Mouse (Mus musculus): ENCODE data around the gene Stard5.

Gene Stard5

DNA sequence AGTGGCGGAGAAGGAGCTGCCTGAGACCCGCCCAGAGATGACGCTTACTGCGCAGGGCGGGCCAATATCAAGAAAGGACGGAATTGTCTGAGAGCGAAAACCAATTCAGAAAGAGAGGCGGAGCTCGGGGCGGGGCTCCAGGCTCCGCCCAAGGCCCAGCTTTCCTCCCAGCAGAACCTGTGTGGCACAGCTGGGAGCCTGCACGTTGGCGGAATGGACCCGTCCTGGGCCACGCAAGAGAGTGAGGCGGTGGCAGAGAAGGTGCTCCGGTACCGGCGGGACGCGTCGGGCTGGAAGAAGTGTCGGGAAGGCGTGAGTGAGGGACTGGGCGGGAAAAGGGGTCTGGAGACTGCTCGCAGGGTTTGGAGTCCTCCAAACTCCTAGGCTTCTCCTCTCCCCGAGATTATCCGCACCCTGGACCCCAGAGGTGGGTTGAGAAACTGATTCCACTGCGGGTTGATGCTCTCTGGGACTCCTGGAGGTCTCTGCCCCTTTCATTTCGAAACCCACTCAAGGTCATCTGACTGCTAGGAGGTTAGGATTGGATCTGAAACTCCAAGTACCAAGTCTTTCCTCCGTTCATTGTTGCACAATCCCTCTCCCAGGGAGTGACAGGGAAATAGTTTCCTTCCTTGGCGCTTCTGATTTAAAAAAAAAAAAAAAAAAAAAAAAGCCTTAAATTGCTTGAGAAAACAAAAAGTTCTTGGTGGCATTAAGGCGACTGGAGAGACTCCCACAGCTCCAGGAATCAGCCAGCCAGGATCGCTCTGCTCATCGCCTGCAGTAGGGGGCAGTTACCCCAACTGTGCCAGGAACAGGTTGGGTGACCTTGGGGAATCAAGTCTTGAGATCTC lies at the start of gene Stard5:
Gene Stard5, plus strand, starts transcription at position 132 of the 854 bp plus-strand sequence.
- Histone ChIP-seq H3K36me3 (ENCODE audit: control insufficient read depth, insufficient read depth, low read length, poor library complexity, severe bottlenecking) (0 out of 2 replicates have a peak, but pooled peaks cover 5% of the 10 kb centered on the region), H3K27me3 (ENCODE audit: control insufficient read depth, insufficient read depth, low read length, poor library complexity, severe bottlenecking) (no peaks in the 10 kb centered on the region)
- peak; percentile 91 for DNase-seq (ENCODE audit: low read depth, low spot score)

DNA sequence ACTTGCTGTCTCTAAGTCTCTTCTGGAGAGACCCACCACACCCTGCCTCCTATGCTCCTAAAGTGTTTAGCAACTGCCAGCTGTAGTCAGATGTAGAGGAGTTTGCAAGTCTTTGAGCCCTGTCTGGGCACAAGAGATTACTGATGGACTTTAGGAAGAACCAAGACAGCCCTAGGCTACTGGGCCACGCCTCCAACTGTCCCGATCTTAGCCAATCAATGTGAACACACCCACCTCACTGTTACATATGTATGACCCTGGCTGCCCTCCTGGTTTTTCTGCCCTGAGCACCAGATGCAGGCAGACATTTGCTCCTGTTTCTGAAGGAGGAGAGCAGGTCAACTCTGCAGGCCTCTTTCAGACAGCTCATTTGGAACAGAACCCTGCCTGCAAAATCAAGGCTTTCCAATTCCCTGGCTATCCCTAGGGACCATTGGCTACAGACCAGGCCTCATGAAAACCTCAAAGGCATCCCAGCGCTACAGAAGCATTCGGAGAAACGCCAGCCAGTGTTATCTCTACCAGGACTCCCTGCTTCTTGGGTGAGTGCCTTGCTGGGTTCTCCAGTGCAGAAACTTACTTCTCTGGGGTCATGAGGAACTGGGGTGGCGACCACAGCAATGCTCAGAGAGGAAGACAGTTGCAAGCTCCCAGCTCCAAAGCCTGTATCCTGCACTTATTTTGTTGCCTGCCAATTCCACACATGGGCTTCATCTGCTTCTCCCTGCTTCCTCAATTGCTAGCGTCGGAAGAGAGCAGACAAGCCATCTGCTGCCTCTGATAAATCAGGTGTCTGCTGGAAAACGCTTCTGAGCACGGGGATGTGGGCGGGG lies 46.9 kb upstream of the Stard5 start, which contains the start of gene Tmc3:
Gene Tmc3, plus strand, starts transcription at position 289 of the 833 bp plus-strand sequence.
- no peaks in the 10 kb centered on the region for H3K36me3 ChIP-seq (ENCODE audit: control insufficient read depth, insufficient read depth, low read length, poor library complexity, severe bottlenecking)

DNA sequence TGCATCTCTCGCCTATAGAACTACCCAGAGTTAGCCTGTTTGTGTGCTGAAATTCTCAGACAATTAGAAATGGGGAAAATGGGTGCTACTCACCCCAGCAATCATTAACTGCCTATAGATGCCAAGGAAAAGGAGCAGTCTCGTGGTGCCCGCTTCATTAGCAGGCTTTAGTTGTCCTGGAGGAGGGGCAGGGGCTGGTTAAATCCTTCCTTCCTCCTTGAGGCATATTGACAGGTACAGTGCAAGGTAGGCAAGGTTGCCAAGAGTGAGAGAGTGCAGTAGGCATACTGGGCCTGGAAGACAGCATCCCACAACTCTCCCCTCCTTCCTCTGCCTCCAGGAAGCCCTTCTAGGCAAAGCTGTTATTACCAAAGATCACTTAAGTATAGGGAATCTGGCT lies 37.7 kb upstream of the Stard5 start:
- no peak for DNase-seq (ENCODE audit: low read depth, low spot score)

More for the DNA sequence above, 46.9 kb upstream of the Stard5 start, which contains the start of gene Tmc3:
- H3K27me3 ChIP-seq (ENCODE audit: control insufficient read depth, insufficient read depth, low read length, poor library complexity, severe bottlenecking), result no peaks in the 10 kb centered on the region
- DNase-seq (ENCODE audit: low read depth, low spot score), result no peak

DNA sequence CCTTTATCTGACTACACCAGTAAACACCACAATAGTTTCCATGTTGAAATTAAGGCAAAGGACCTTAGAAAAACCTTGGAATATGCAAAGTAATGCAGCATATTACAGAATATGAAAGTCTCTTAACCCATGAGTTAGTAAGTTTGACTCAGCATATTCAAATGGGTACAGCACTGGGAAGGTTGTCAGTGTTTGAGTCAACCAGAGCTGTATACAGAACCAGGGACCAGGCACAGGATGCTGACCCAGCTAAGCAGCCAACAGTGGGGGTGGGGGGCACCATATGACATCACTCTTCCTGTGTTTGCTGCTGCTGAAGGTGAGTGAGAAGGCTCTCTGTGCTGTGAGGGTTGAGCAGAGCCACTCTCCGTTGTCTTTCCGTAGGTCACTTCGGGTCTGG lies 34.7 kb upstream of the Stard5 start:
- H3K27me3 ChIP-seq (ENCODE audit: control insufficient read depth, insufficient read depth, low read length, poor library complexity, severe bottlenecking), result no peaks in the 10 kb centered on the region
- no peak for DNase-seq (ENCODE audit: low read depth, low spot score)
- no peaks in the 10 kb centered on the region for H3K36me3 ChIP-seq (ENCODE audit: control insufficient read depth, insufficient read depth, low read length, poor library complexity, severe bottlenecking)

More for the DNA sequence above, 37.7 kb upstream of the Stard5 start:
- no peaks in the 10 kb centered on the region for H3K36me3 ChIP-seq (ENCODE audit: control insufficient read depth, insufficient read depth, low read length, poor library complexity, severe bottlenecking)
- H3K27me3 ChIP-seq (ENCODE audit: control insufficient read depth, insufficient read depth, low read length, poor library complexity, severe bottlenecking), result no peaks in the 10 kb centered on the region

DNA sequence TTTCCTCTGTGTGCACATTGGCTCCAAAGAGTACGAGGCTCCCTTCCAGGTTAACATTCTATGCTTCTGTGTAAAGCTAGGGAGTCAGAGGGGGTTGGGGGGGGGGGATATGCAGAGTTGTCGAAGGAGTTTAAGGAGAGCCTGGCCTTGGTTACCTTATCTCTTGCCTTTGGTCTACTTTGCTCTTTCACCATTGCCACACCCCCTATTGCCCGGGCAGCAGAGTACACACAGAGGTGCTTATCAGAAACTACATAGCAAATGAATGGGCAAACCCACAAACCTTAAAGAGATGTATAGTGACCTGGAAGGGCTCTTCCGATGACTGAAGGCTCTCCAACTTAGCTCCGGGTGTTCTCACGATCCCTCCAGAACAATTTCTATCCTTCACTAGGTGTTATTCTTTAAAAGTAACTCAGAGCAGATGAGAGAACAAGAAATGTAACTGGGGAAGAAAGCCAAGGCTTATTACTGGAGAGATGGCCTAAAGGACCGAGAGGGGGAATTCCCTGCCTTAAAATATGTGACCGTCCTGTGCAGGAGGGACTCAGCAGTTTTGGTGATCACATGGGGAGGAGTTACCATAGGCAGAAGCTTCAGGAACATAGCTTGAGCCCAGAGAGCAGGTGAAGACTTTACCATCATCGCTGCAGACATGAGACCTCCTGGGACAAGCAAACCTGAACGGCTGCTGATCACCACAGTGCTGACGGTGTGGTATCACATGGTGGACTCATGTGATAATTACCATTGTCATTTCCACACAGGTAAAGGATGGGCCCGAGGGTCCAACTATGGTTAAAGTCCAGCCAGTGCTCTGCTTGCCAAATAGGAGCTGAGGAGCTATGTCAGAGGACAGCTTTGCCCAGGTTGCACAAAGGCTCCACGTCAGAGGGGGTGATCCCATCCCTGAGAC lies 32.5 kb upstream of the Stard5 start:
- H3K27me3 ChIP-seq (ENCODE audit: control insufficient read depth, insufficient read depth, low read length, poor library complexity, severe bottlenecking), result no peaks in the 10 kb centered on the region
- H3K36me3 ChIP-seq (ENCODE audit: control insufficient read depth, insufficient read depth, low read length, poor library complexity, severe bottlenecking), result no peaks in the 10 kb centered on the region
- DNase-seq (ENCODE audit: low read depth, low spot score), result no peak

DNA sequence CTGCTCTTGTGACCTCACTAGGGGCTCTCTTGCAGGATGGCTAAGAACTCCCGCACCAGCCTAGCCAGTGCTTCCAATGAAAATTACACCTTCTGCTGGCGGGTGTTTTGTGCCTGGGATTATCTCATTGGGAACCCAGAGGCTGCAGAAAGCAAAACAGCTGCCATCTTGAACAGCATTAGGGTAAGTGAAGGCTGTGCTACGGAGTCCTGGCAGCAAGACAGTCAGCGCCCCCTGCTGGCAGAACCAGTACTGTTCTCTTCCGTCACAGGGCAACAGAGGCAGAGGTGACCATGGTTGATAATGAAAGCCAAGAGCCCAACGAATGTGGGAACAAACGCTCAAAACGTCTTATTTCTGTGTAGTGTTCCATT lies 31.9 kb upstream of the Stard5 start:
- Histone ChIP-seq H3K36me3 (ENCODE audit: control insufficient read depth, insufficient read depth, low read length, poor library complexity, severe bottlenecking) (no peaks in the 10 kb centered on the region), H3K27me3 (ENCODE audit: control insufficient read depth, insufficient read depth, low read length, poor library complexity, severe bottlenecking) (no peaks in the 10 kb centered on the region)
- DNase-seq (ENCODE audit: low read depth, low spot score), result peak; percentile 70

DNA sequence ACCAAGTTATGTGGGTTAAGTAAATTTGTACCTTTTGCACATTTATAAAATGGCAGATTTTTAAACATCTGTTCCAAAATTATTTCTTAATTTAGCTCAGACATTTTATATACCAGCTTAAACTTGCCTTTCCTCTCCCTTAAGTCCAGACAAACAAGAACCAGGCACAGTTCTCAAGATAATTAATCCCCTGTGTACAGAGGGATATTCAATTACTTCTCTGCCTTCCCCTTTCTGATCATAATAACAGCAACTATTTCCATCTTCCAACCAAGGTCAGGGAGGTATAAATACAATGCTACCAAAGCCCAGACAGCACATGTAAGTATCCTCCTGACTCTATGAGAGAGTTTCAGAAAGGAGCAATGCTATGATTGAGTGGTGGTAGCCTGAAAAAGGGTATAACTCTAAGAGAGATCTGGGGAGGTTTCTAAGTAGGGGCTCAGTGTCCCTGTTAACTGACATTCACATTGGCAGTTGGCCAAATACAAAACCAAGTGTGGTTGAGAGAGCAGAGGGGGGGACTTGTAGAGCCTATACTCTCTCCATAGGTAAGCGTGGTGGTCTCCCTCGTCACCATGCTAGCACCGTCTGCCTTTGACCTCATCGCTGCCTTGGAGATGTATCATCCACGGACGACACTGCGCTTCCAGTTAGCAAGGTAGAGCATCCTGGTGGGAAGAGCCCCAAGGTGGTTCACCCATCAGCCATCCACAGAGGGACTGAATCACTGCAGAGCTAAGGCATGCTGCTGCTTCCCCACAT lies 27.4 kb upstream of the Stard5 start:
- Histone ChIP-seq H3K36me3 (ENCODE audit: control insufficient read depth, insufficient read depth, low read length, poor library complexity, severe bottlenecking) (no peaks in the 10 kb centered on the region), H3K27me3 (ENCODE audit: control insufficient read depth, insufficient read depth, low read length, poor library complexity, severe bottlenecking) (no peaks in the 10 kb centered on the region)
- DNase-seq (ENCODE audit: low read depth, low spot score), result no peak

DNA sequence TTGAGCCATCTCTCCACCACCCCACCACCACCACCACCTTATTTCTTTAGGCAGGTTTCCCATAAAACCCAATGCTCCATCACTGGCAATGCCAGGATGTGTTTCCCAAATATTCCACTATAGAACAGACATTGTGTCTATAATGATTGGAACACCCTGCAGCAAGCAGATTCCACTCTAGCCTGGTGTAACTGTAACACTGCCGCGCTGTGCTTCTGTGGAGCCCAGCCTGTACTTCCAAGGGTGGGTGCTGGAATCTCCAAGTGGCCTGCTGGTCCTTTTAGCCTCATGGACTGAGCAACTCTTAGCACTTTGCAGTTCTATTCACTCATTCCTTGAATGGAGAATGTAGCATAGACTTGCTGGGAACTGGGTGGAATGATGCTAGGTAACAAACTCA lies 25.0 kb upstream of the Stard5 start:
- no peak for DNase-seq (ENCODE audit: low read depth, low spot score)
- Histone ChIP-seq H3K27me3 (ENCODE audit: control insufficient read depth, insufficient read depth, low read length, poor library complexity, severe bottlenecking) (no peaks in the 10 kb centered on the region), H3K36me3 (ENCODE audit: control insufficient read depth, insufficient read depth, low read length, poor library complexity, severe bottlenecking) (no peaks in the 10 kb centered on the region)

DNA sequence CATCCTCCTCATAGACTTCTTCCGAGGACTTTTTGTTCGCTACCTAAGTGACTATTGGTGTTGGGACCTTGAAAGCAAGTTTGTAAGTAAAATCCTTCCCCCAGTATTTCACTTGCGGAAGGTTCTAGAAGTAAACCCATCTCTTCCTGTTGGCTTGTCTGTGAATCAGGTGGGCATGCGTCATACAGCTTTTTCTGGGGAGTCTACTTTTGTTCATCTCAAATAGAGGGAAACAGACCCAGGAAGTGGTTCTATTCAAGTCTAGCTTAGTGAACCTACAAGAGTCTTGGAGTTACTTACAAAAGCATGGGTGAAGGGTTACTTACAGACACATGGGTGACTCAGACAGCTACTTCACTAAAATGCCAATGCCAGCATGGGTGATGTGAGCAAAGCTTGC lies 21.9 kb upstream of the Stard5 start:
- no peaks in the 10 kb centered on the region for H3K36me3 ChIP-seq (ENCODE audit: control insufficient read depth, insufficient read depth, low read length, poor library complexity, severe bottlenecking)
- H3K27me3 ChIP-seq (ENCODE audit: control insufficient read depth, insufficient read depth, low read length, poor library complexity, severe bottlenecking), result no peaks in the 10 kb centered on the region
- no peak for DNase-seq (ENCODE audit: low read depth, low spot score)

DNA sequence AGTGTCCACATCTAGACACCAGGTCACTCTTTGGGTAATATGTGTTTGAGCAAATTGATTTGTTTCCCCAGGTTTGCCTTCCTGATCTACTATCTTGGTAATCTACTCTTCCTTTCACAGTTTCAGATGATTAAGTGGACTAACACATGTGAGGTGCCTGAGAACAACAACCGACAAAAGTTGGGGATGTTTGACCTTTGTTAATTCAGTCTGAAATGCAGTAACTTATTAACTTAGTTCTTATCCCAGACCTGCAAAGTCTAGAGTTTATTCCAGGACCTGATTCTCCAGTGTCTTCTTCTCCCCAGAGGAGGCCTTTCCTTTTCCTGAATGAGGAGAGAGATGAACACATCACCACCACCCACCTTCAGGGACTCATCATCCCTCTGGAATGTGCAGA lies 19.9 kb upstream of the Stard5 start:
- no peaks in the 10 kb centered on the region for H3K36me3 ChIP-seq (ENCODE audit: control insufficient read depth, insufficient read depth, low read length, poor library complexity, severe bottlenecking)
- H3K27me3 ChIP-seq (ENCODE audit: control insufficient read depth, insufficient read depth, low read length, poor library complexity, severe bottlenecking), result no peaks in the 10 kb centered on the region
- DNase-seq (ENCODE audit: low read depth, low spot score), result no peak

DNA sequence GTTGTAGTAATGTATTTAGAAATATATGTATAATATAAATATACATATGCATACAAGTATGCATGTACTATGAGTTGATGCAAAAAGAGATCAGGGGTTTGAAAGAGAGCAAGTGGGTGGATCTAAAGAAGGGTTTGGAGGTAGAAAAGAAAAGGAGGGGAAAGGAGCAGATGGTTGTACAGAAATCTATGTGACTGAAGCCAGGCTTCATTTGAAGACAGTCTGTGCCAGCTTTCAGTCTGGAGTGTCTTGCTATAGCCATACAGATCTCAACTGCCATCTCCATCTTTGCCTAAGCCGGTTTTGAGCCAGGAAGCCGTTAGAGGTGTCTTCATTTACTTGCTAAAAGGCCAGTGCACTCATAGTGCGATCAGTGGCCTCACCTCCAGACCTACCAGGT lies 16.5 kb upstream of the Stard5 start:
- DNase-seq (ENCODE audit: low read depth, low spot score), result no peak
- Histone ChIP-seq H3K27me3 (ENCODE audit: control insufficient read depth, insufficient read depth, low read length, poor library complexity, severe bottlenecking) (no peaks in the 10 kb centered on the region), H3K36me3 (ENCODE audit: control insufficient read depth, insufficient read depth, low read length, poor library complexity, severe bottlenecking) (no peaks in the 10 kb centered on the region)

DNA sequence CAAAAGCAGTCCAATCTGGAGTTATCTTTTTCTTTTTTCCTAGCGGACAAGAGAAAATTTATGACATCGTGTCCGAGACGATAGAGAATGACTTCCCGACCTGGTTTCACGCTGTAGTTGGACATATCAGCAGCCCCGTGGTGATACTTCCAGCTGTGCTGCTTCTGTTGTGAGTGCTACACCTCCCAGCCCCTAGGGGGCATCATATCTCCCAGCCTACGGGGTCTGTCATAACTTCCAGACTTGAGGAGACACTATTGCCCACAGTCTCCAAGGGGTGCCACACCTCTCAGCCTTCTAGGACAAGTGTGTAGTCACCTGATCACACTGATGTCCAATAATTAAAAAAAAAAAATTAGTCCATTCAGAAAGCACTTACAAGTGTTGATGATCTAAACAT lies 15.9 kb upstream of the Stard5 start:
- no peaks in the 10 kb centered on the region for H3K27me3 ChIP-seq (ENCODE audit: control insufficient read depth, insufficient read depth, low read length, poor library complexity, severe bottlenecking)
- DNase-seq (ENCODE audit: low read depth, low spot score), result peak; percentile 42
- no peaks in the 10 kb centered on the region for H3K36me3 ChIP-seq (ENCODE audit: control insufficient read depth, insufficient read depth, low read length, poor library complexity, severe bottlenecking)

DNA sequence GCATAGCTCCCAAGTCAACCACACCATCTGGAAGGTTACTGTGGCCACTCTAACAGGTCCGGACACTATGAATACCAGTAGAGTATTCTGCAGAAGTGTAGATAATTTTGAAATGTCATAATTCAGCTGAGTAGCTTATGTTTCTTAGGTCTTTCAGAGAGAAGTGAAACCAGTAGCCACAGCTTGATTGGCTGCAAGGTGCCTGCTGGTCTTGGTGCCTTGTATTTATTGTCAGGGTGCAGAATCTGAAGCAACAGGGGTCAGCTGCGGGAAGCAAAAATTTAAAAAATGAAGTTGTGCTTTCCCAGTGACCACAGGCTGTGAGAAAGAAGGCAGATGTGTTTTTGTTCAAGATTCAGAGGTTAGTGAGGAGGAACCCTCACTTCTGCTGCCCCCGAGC lies 15.5 kb upstream of the Stard5 start:
- DNase-seq (ENCODE audit: low read depth, low spot score), result peak; percentile 51
- Histone ChIP-seq H3K27me3 (ENCODE audit: control insufficient read depth, insufficient read depth, low read length, poor library complexity, severe bottlenecking) (no peaks in the 10 kb centered on the region), H3K36me3 (ENCODE audit: control insufficient read depth, insufficient read depth, low read length, poor library complexity, severe bottlenecking) (no peaks in the 10 kb centered on the region)

DNA sequence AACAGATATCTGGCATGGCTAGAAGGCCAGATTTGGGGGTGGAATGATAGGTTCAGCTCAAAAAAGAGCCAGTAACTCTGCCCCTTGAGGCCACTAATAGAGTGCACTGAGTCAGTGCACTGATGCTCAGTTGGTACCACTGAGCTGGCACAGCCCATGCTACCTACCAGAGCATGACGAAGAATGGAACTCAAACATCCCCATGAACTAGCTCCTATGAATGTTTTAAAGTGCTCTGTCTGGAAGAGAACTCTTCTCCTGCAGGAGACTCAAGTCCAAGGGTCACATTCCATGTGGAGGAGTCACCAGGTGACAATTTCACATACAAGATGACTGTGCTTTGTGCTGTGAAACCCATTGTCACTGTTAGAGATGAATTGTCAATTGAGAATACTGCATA lies 13.1 kb upstream of the Stard5 start:
- DNase-seq (ENCODE audit: low read depth, low spot score), result no peak
- Histone ChIP-seq H3K27me3 (ENCODE audit: control insufficient read depth, insufficient read depth, low read length, poor library complexity, severe bottlenecking) (no peaks in the 10 kb centered on the region), H3K36me3 (ENCODE audit: control insufficient read depth, insufficient read depth, low read length, poor library complexity, severe bottlenecking) (no peaks in the 10 kb centered on the region)
